Mouse (Mus musculus): ENCODE data around the gene Itprip.

GRCm38 (mm10) chr19:47859180-47859579 lies 59.9 kb downstream of the Itprip start:
- no peak for TF ChIP-seq POLR2A (IDR thresholded peaks at IDR 0.05; ENCODE audit: insufficient read depth, low read depth, low read length)
- TF ChIP-seq CTCF (IDR thresholded peaks at IDR 0.05): no peak

All from heart, adult 2 months (tissue).